Mouse (Mus musculus): ENCODE results near the gene Cel. TPM values are rescaled to one million over a fixed set of nuclear protein-coding genes. Genes with fewer than 3 reads are reported as not detected.

Cel gene
- polyA plus RNA-seq, 1 experiment from 2014 or later: not detected

DNA sequence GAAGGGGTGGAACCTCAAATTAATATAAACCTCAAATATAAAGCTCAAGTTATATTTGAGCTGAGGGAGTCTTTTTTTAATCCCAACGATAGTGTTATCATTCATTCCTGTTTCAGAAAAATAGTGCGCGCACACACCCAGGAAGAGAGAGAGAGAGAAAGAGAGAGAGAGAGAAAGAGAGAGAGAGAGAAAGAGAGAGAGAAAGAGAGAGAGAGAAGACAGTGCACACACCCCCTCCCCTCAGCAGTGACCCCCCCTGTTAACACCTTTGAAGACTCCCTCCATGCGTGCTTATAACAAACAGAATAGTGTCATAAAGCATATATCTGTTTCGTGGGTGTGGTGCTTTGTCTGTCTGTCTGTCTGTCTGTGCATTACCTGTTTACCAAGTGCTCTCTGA is 40.3 kb upstream of the Cel start:
- Histone ChIP-seq H3K36me3 (ENCODE audit: control insufficient read depth, insufficient read depth, low read length) (no peaks in the 10 kb centered on the region), H3K4me3 (ENCODE audit: low read length) (no peak overlapping the region), H3K4me1 (ENCODE audit: control insufficient read depth, insufficient read depth, low read length) (peaks cover 16% of the 10 kb centered on the region; the same call in 1 of the 2 replicates), H3K27me3 (ENCODE audit: control insufficient read depth, insufficient read depth, low read length) (no peaks in the 10 kb centered on the region), H3K9ac (ENCODE audit: low read depth, low read length) (no peak overlapping the region), H3K27ac (ENCODE audit: low read depth, low read length) (no peak overlapping the region), H3K4me2 (replicated peaks; ENCODE audit: low read depth, low read length) (no peak overlapping the region), H3K9me3 (ENCODE audit: control insufficient read depth, low read length) (no peaks in the 10 kb centered on the region)
- ATAC-seq (ENCODE audit: low FRiP score, low TSS enrichment): no peak
- 88% methylated on average over 5 of the region's 5 CpGs for WGBS

DNA sequence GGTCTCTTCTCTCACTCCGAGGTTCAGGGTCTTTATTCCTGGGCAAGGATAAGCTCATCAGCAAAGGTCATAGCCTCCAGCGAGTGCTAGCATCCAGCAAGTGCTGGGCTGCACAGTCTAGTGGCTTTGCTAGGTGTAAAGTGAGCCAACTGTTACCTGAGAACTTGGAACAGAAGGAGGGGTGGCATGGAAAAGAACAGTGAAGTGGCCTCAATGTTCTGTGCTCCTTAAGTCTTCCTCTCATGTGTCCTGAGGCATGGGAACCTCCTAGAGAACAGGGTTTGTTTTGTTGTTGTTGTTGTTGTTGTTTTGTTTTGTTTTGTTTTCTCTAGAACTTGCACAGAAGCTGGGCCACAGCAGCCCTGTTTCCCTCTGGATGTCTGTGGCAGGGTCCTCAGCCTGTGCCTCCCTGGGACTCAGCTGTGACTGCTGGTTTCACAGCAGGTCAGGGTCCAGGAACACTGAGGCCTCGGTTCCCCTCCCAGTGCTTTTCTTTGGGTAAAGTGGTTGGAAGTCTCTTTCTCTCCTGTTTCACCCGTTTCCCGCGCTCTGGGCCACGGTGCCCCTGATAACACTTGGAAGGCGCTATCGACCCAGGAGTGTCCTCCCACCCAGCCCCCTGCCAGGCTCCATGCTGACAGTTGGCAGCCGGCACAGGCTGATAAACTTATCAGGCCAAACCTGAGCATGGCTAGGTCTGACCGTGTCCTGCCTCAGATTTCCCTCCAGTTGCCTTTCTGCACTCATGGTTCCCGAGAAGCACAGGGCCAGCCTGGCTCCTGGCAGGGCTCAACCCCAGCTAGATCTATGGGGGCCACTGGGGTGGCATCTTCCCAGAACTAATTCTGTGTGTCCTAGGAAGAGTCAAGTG is 38.8 kb upstream of the Cel start:
- Histone ChIP-seq H3K27me3 (ENCODE audit: control insufficient read depth, insufficient read depth, low read length) (no peaks in the 10 kb centered on the region), H3K9ac (ENCODE audit: low read depth, low read length) (no peak overlapping the region), H3K4me1 (ENCODE audit: control insufficient read depth, insufficient read depth, low read length) (peaks cover 16% of the 10 kb centered on the region; the same call in 1 of the 2 replicates), H3K27ac (ENCODE audit: low read depth, low read length) (peak overlapping the region; percentile 38; the same call in 1 of the 2 replicates), H3K4me3 (ENCODE audit: low read length) (no peak overlapping the region), H3K36me3 (ENCODE audit: control insufficient read depth, insufficient read depth, low read length) (no peaks in the 10 kb centered on the region), H3K4me2 (replicated peaks; ENCODE audit: low read depth, low read length) (no peak overlapping the region), H3K9me3 (ENCODE audit: control insufficient read depth, low read length) (no peaks in the 10 kb centered on the region)
- 41% methylated on average over 12 of the region's 12 CpGs for WGBS
- no peak for ATAC-seq (ENCODE audit: low FRiP score, low TSS enrichment)

GRCm38 (mm10) chr2:28599569-28599900 is 36.3 kb upstream of the Cel start:
- no peaks in the 10 kb centered on the region for H3K9me3 ChIP-seq (ENCODE audit: control insufficient read depth, low read length)
- no peak overlapping the region for H3K4me2 ChIP-seq (replicated peaks; ENCODE audit: low read depth, low read length)
- H3K36me3 ChIP-seq (ENCODE audit: control insufficient read depth, insufficient read depth, low read length): no peaks in the 10 kb centered on the region
- H3K4me3 ChIP-seq (ENCODE audit: low read length): no peak overlapping the region
- no peaks in the 10 kb centered on the region for H3K27me3 ChIP-seq (ENCODE audit: control insufficient read depth, insufficient read depth, low read length)
- no peak overlapping the region for H3K9ac ChIP-seq (ENCODE audit: low read depth, low read length)
- ATAC-seq (ENCODE audit: low FRiP score, low TSS enrichment): no peak
- 73% methylated on average over 6 of the region's 6 CpGs for WGBS
- peaks cover 12% of the 10 kb centered on the region; the same call in 1 of the 2 replicates for H3K4me1 ChIP-seq (ENCODE audit: control insufficient read depth, insufficient read depth, low read length)
- no peak overlapping the region for H3K27ac ChIP-seq (ENCODE audit: low read depth, low read length)

GRCm38 (mm10) chr2:28598692-28599568 is 35.7 kb upstream of the Cel start:
- ATAC-seq (ENCODE audit: low FRiP score, low TSS enrichment): peak; percentile 20; the same call in 1 of the 2 replicates
- Histone ChIP-seq H3K9ac (ENCODE audit: low read depth, low read length) (no peak overlapping the region), H3K9me3 (ENCODE audit: control insufficient read depth, low read length) (no peaks in the 10 kb centered on the region), H3K27me3 (ENCODE audit: control insufficient read depth, insufficient read depth, low read length) (no peaks in the 10 kb centered on the region), H3K27ac (ENCODE audit: low read depth, low read length) (no peak overlapping the region), H3K4me1 (ENCODE audit: control insufficient read depth, insufficient read depth, low read length) (peaks cover 12% of the 10 kb centered on the region; the same call in 1 of the 2 replicates), H3K36me3 (ENCODE audit: control insufficient read depth, insufficient read depth, low read length) (no peaks in the 10 kb centered on the region), H3K4me2 (replicated peaks; ENCODE audit: low read depth, low read length) (no peak overlapping the region), H3K4me3 (ENCODE audit: low read length) (no peak overlapping the region)
- 54% methylated on average over 12 of the region's 12 CpGs for WGBS

GRCm38 (mm10) chr2:28597733-28598547 is 34.7 kb upstream of the Cel start:
- 71% methylated on average over 7 of the region's 7 CpGs for WGBS
- Histone ChIP-seq H3K36me3 (ENCODE audit: control insufficient read depth, insufficient read depth, low read length) (no peaks in the 10 kb centered on the region), H3K4me1 (ENCODE audit: control insufficient read depth, insufficient read depth, low read length) (peaks cover 12% of the 10 kb centered on the region; the same call in 1 of the 2 replicates), H3K9me3 (ENCODE audit: control insufficient read depth, low read length) (no peaks in the 10 kb centered on the region), H3K27ac (ENCODE audit: low read depth, low read length) (no peak overlapping the region), H3K4me3 (ENCODE audit: low read length) (no peak overlapping the region), H3K9ac (ENCODE audit: low read depth, low read length) (no peak overlapping the region), H3K4me2 (replicated peaks; ENCODE audit: low read depth, low read length) (no peak overlapping the region), H3K27me3 (ENCODE audit: control insufficient read depth, insufficient read depth, low read length) (no peaks in the 10 kb centered on the region)
- ATAC-seq (ENCODE audit: low FRiP score, low TSS enrichment): peak; percentile 60

DNA sequence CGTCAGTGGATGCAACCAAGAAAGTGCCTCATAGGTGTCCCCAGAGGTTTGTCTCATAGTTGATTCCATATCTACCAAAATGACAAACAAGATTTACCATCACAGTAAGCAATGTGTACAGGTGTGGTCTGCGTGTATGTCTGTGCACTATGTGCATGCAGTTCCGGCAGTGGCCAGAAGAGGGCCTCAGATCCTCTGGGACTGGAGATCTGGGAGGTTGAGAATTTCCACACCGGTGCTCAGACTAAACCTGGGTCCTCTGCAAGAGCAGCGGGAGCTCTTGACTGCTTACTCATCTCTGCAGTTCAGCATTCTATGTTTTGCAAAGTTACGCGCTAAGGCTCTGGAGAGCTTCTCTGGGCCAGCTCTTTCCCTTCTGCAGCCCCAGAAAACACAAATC is 33.8 kb upstream of the Cel start:
- Histone ChIP-seq H3K9me3 (ENCODE audit: control insufficient read depth, low read length) (no peaks in the 10 kb centered on the region), H3K4me2 (replicated peaks; ENCODE audit: low read depth, low read length) (no peak overlapping the region), H3K27ac (ENCODE audit: low read depth, low read length) (no peak overlapping the region), H3K4me3 (ENCODE audit: low read length) (no peak overlapping the region), H3K9ac (ENCODE audit: low read depth, low read length) (no peak overlapping the region), H3K27me3 (ENCODE audit: control insufficient read depth, insufficient read depth, low read length) (no peaks in the 10 kb centered on the region), H3K36me3 (ENCODE audit: control insufficient read depth, insufficient read depth, low read length) (no peaks in the 10 kb centered on the region), H3K4me1 (ENCODE audit: control insufficient read depth, insufficient read depth, low read length) (peaks cover 9% of the 10 kb centered on the region; the same call in 1 of the 2 replicates)
- 95% methylated on average over 7 of the region's 7 CpGs for WGBS
- no peak for ATAC-seq (ENCODE audit: low FRiP score, low TSS enrichment)

DNA sequence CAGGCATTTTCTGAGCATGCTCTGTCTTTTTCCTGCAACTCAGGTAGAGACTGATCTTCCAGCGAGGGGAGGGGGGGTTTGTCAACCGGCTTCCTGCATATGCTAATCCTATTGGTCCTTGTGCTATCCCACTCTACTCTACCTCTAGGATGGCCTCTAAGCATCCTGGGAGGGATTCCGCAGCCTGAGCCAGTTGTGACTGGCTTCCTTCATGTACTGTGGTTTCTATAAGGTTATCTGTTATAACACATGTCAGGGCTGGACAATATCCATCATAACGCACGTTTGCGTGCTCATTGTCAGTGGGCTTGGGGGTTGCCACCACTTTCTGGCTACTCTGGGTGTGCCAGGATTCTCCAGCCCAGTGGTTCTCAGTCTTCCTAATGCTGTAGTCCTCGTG is 32.8 kb upstream of the Cel start:
- Histone ChIP-seq H3K4me3 (ENCODE audit: low read length) (no peak overlapping the region), H3K4me1 (ENCODE audit: control insufficient read depth, insufficient read depth, low read length) (peaks cover 6% of the 10 kb centered on the region; the same call in 1 of the 2 replicates), H3K27me3 (ENCODE audit: control insufficient read depth, insufficient read depth, low read length) (no peaks in the 10 kb centered on the region), H3K27ac (ENCODE audit: low read depth, low read length) (no peak overlapping the region), H3K9ac (ENCODE audit: low read depth, low read length) (no peak overlapping the region), H3K4me2 (replicated peaks; ENCODE audit: low read depth, low read length) (no peak overlapping the region), H3K36me3 (ENCODE audit: control insufficient read depth, insufficient read depth, low read length) (no peaks in the 10 kb centered on the region), H3K9me3 (ENCODE audit: control insufficient read depth, low read length) (no peaks in the 10 kb centered on the region)
- no peak for ATAC-seq (ENCODE audit: low FRiP score, low TSS enrichment)
- WGBS: 72% methylated on average over 7 of the region's 7 CpGs

DNA sequence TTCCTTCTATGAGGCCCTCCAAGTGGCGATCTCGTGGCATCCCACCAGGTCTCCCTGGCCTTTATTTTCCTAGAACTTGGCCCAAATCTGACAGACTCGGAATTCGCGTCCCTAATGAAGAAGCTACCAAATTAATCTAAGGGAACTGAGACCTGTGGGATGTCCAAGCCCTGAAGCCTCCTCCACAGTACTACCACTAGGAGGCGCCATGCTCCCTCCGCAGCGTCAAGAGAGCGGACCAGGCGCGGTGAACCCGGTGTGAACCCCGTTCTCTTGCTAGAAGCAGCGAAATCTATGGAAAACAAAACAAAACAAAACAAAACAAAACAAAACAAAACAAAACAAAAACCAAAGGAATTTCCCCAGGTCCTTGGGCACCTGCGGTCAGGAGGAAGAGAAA is 29.6 kb upstream of the Cel start:
- H3K4me1 ChIP-seq (ENCODE audit: control insufficient read depth, insufficient read depth, low read length): no peaks in the 10 kb centered on the region
- no peak overlapping the region for H3K4me2 ChIP-seq (replicated peaks; ENCODE audit: low read depth, low read length)
- H3K9ac ChIP-seq (ENCODE audit: low read depth, low read length): peak overlapping the region; percentile 34; the same call in 1 of the 2 replicates
- 8% methylated on average over 15 of the region's 15 CpGs for WGBS
- H3K4me3 ChIP-seq (ENCODE audit: low read length): no peak overlapping the region
- no peak overlapping the region for H3K27ac ChIP-seq (ENCODE audit: low read depth, low read length)
- no peaks in the 10 kb centered on the region for H3K36me3 ChIP-seq (ENCODE audit: control insufficient read depth, insufficient read depth, low read length)
- no peak for ATAC-seq (ENCODE audit: low FRiP score, low TSS enrichment)
- H3K9me3 ChIP-seq (ENCODE audit: control insufficient read depth, low read length): no peaks in the 10 kb centered on the region
- H3K27me3 ChIP-seq (ENCODE audit: control insufficient read depth, insufficient read depth, low read length): no peaks in the 10 kb centered on the region
